Mouse (Mus musculus): ENCODE results near the gene Gas2l2.

DNA sequence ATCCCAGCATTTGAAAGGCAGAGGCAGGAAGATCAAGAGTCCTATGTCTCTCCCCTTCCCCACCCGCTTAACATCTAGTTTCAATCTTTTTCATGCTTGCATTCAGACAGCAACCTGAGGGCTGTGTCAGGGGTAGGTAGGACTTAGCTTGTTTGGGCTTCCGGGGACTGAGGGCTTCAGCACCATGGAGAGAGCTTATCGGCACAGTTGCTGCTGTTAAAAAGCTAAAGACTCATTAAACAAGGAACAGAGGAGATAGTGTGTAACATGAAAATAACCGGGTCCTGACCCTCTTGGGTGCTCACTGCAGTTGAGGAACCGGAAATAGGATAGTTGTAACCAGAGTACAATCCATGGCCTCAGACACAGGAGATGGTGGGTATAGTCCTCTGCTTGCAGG, 12.2 kb downstream of the Gas2l2 start:
- TF ChIP-seq CTCF (IDR thresholded peaks at IDR 0.05; ENCODE audit: extremely low read depth, insufficient read depth, low read length) (no peak), POLR2A (IDR thresholded peaks at IDR 0.05; ENCODE audit: extremely low read depth, insufficient read depth, low read length) (no peak)

Measured in cortical plate, adult 2 months (tissue).